Mouse (Mus musculus) gastrocnemius, postnatal 10 days (tissue): Measurements from ENCODE around the gene Chmp5. TPM values are rescaled to one million over a fixed set of nuclear protein-coding genes. Genes with fewer than 3 reads are reported as not detected.

Source experiments
- microRNA-seq, 2 experiments: library from miRNA; unstranded; fragments of <30 nt; microRNA quantifications; one replicate each; pipeline ENCODE4 v1.2.0; 2021
- total RNA-seq, 2 experiments: library from RNA; stranded (reverse); gene quantifications; 2 replicates each; pipeline ENCODE4 v1.2.3; 2021

The Chmp5 gene
- total RNA-seq, 2 experiments from 2014 or later: 33.0 to 33.9 TPM

Small RNA genes lying within 50 kb of the gene (microRNA-seq; reads per million reads assigned to microRNA genes)
- 0 to 2.0 reads per million in 2 experiments for gene Mir3094

Other genes with a start within 250 kb of the Chmp5 start
- gene Aptx, start 245.2 kb upstream of the Chmp5 start, total RNA-seq: 10 to 100 TPM; 14.5 to 17.2 TPM
- gene Dnaja1, start 226.3 kb upstream of the Chmp5 start, total RNA-seq: 10 to 100 TPM; 55.0 to 76.5 TPM
- gene Smu1, start 190.5 kb upstream of the Chmp5 start, total RNA-seq: 10 to 100 TPM; 35.1 to 37.8 TPM
- gene B4galt1, start 94.4 kb upstream of the Chmp5 start, total RNA-seq: 10 to 100 TPM; 52.0 to 58.6 TPM
- gene Spink4, start 28.4 kb upstream of the Chmp5 start, total RNA-seq: not detected
- 100 to 1,000 TPM; 158 to 160 TPM for gene Bag1, start 113 bp upstream of the Chmp5 start, total RNA-seq
- gene Nfx1, start 22.5 kb downstream of the Chmp5 start, total RNA-seq: 10 to 100 TPM; 23.9 to 33.3 TPM
- gene Aqp7, start 99.7 kb downstream of the Chmp5 start, total RNA-seq: 10 to 100 TPM; 10.6 to 11.4 TPM
- not detected for gene Aqp3, start 149.8 kb downstream of the Chmp5 start, total RNA-seq
- 10 to 100 TPM; 16.9 to 18.8 TPM for gene Nol6, start 176.0 kb downstream of the Chmp5 start, total RNA-seq
- gene Ube2r2, start 187.3 kb downstream of the Chmp5 start, total RNA-seq: 10 to 100 TPM; 85.3 to 85.8 TPM